Mouse (Mus musculus): Measurements from ENCODE around the gene Cpm. TPM values are rescaled to one million over a fixed set of nuclear protein-coding genes. Genes with fewer than 3 reads are reported as not detected.

Gene Cpm
- polyA plus RNA-seq, 1 experiment from 2014 or later = 28.9 TPM

- H3K36me3 ChIP-seq (ENCODE audit: control insufficient read depth, insufficient read depth, low read length) = no peaks in the 10 kb centered on the region
- peaks cover 12% of the 10 kb centered on the region; the same call in 1 of the 2 replicates for H3K27me3 ChIP-seq (ENCODE audit: control insufficient read depth, insufficient read depth, low read length)
- no peak overlapping the region for H3K9ac ChIP-seq (ENCODE audit: low read depth, low read length)
- H3K4me1 ChIP-seq (ENCODE audit: control insufficient read depth, insufficient read depth, low read length) = peaks cover 13% of the 10 kb centered on the region; the same call in 1 of the 2 replicates
- H3K4me3 ChIP-seq (ENCODE audit: low read length) = peak overlapping the region; percentile 65; the same call in 1 of the 2 replicates
- ATAC-seq (ENCODE audit: low FRiP score, low TSS enrichment) = no peak
- no peak overlapping the region for H3K27ac ChIP-seq (ENCODE audit: low read depth, low read length)
- peak overlapping the region; percentile 93; the same call in 1 of the 2 replicates for H3K4me2 ChIP-seq (replicated peaks; ENCODE audit: low read depth, low read length)
- 51% methylated on average over 6 of the region's 6 CpGs for WGBS
- H3K9me3 ChIP-seq (ENCODE audit: control insufficient read depth, low read length) = no peaks in the 10 kb centered on the region
Measured at GRCm38 (mm10) chr10:117627949-117628348, 1.4 kb upstream of the Cpm start.

GRCm38 (mm10) chr10:117628363-117629168, 734 bp upstream of the Cpm start:
- Histone ChIP-seq H3K9ac (ENCODE audit: low read depth, low read length) (peak overlapping the region; percentile 63), H3K27ac (ENCODE audit: low read depth, low read length) (no peak overlapping the region), H3K36me3 (ENCODE audit: control insufficient read depth, insufficient read depth, low read length) (no peaks in the 10 kb centered on the region), H3K4me3 (ENCODE audit: low read length) (peak overlapping the region; percentile 65), H3K4me2 (replicated peaks; ENCODE audit: low read depth, low read length) (peak overlapping the region; percentile 93), H3K4me1 (ENCODE audit: control insufficient read depth, insufficient read depth, low read length) (peaks cover 13% of the 10 kb centered on the region; the same call in 1 of the 2 replicates), H3K9me3 (ENCODE audit: control insufficient read depth, low read length) (no peaks in the 10 kb centered on the region), H3K27me3 (ENCODE audit: control insufficient read depth, insufficient read depth, low read length) (peaks cover 12% of the 10 kb centered on the region; the same call in 1 of the 2 replicates)
- ATAC-seq (ENCODE audit: low FRiP score, low TSS enrichment) = no peak
- WGBS = 3% methylated on average over 25 of the region's 25 CpGs

GRCm38 (mm10) chr10:117630176-117630575, 876 bp downstream of the Cpm start:
- Histone ChIP-seq H3K9me3 (ENCODE audit: control insufficient read depth, low read length) (no peaks in the 10 kb centered on the region), H3K27ac (ENCODE audit: low read depth, low read length) (no peak overlapping the region), H3K4me2 (replicated peaks; ENCODE audit: low read depth, low read length) (peak overlapping the region; percentile 93), H3K36me3 (ENCODE audit: control insufficient read depth, insufficient read depth, low read length) (no peaks in the 10 kb centered on the region), H3K27me3 (ENCODE audit: control insufficient read depth, insufficient read depth, low read length) (peaks cover 12% of the 10 kb centered on the region; the same call in 1 of the 2 replicates), H3K9ac (ENCODE audit: low read depth, low read length) (no peak overlapping the region), H3K4me3 (ENCODE audit: low read length) (peak overlapping the region; percentile 65), H3K4me1 (ENCODE audit: control insufficient read depth, insufficient read depth, low read length) (peaks cover 13% of the 10 kb centered on the region; the same call in 1 of the 2 replicates)
- 25% methylated on average over 8 of the region's 8 CpGs for WGBS
- ATAC-seq (ENCODE audit: low FRiP score, low TSS enrichment) = no peak

GRCm38 (mm10) chr10:117630810-117631209, 1.5 kb downstream of the Cpm start:
- ATAC-seq (ENCODE audit: low FRiP score, low TSS enrichment) = no peak
- peaks cover 12% of the 10 kb centered on the region; the same call in 1 of the 2 replicates for H3K27me3 ChIP-seq (ENCODE audit: control insufficient read depth, insufficient read depth, low read length)

GRCm38 (mm10) chr10:117631562-117632259, 2.4 kb downstream of the Cpm start:
- peaks cover 12% of the 10 kb centered on the region; the same call in 1 of the 2 replicates for H3K27me3 ChIP-seq (ENCODE audit: control insufficient read depth, insufficient read depth, low read length)
- H3K4me2 ChIP-seq (replicated peaks; ENCODE audit: low read depth, low read length) = no peak overlapping the region
- ATAC-seq (ENCODE audit: low FRiP score, low TSS enrichment) = no peak

More at GRCm38 (mm10) chr10:117630810-117631209, 1.5 kb downstream of the Cpm start:
- no peak overlapping the region for H3K4me3 ChIP-seq (ENCODE audit: low read length)
- no peaks in the 10 kb centered on the region for H3K9me3 ChIP-seq (ENCODE audit: control insufficient read depth, low read length)
- H3K36me3 ChIP-seq (ENCODE audit: control insufficient read depth, insufficient read depth, low read length) = no peaks in the 10 kb centered on the region
- no peak overlapping the region for H3K9ac ChIP-seq (ENCODE audit: low read depth, low read length)
- H3K27ac ChIP-seq (ENCODE audit: low read depth, low read length) = no peak overlapping the region
- peaks cover 13% of the 10 kb centered on the region; the same call in 1 of the 2 replicates for H3K4me1 ChIP-seq (ENCODE audit: control insufficient read depth, insufficient read depth, low read length)
- no peak overlapping the region for H3K4me2 ChIP-seq (replicated peaks; ENCODE audit: low read depth, low read length)
- 72% methylated on average over 2 of the region's 2 CpGs for WGBS

GRCm38 (mm10) chr10:117632394-117632793, 3.1 kb downstream of the Cpm start:
- Histone ChIP-seq H3K4me3 (ENCODE audit: low read length) (no peak overlapping the region), H3K27me3 (ENCODE audit: control insufficient read depth, insufficient read depth, low read length) (peaks cover 9% of the 10 kb centered on the region; the same call in 1 of the 2 replicates), H3K9ac (ENCODE audit: low read depth, low read length) (no peak overlapping the region), H3K4me1 (ENCODE audit: control insufficient read depth, insufficient read depth, low read length) (peaks cover 13% of the 10 kb centered on the region; the same call in 1 of the 2 replicates), H3K36me3 (ENCODE audit: control insufficient read depth, insufficient read depth, low read length) (no peaks in the 10 kb centered on the region), H3K27ac (ENCODE audit: low read depth, low read length) (no peak overlapping the region), H3K4me2 (replicated peaks; ENCODE audit: low read depth, low read length) (no peak overlapping the region), H3K9me3 (ENCODE audit: control insufficient read depth, low read length) (no peaks in the 10 kb centered on the region)
- no peak for ATAC-seq (ENCODE audit: low FRiP score, low TSS enrichment)
- 88% methylated on average over 4 of the region's 4 CpGs for WGBS

More at GRCm38 (mm10) chr10:117631562-117632259, 2.4 kb downstream of the Cpm start:
- no peak overlapping the region for H3K9ac ChIP-seq (ENCODE audit: low read depth, low read length)
- H3K4me3 ChIP-seq (ENCODE audit: low read length) = no peak overlapping the region
- 75% methylated on average over 16 of the region's 16 CpGs for WGBS
- peaks cover 13% of the 10 kb centered on the region; the same call in 1 of the 2 replicates for H3K4me1 ChIP-seq (ENCODE audit: control insufficient read depth, insufficient read depth, low read length)
- H3K9me3 ChIP-seq (ENCODE audit: control insufficient read depth, low read length) = no peaks in the 10 kb centered on the region
- H3K27ac ChIP-seq (ENCODE audit: low read depth, low read length) = no peak overlapping the region
- H3K36me3 ChIP-seq (ENCODE audit: control insufficient read depth, insufficient read depth, low read length) = no peaks in the 10 kb centered on the region

GRCm38 (mm10) chr10:117633564-117634208, 4.4 kb downstream of the Cpm start:
- no peak overlapping the region for H3K9ac ChIP-seq (ENCODE audit: low read depth, low read length)
- no peak overlapping the region for H3K27ac ChIP-seq (ENCODE audit: low read depth, low read length)
- H3K9me3 ChIP-seq (ENCODE audit: control insufficient read depth, low read length) = no peaks in the 10 kb centered on the region
- no peak overlapping the region for H3K4me2 ChIP-seq (replicated peaks; ENCODE audit: low read depth, low read length)
- H3K4me1 ChIP-seq (ENCODE audit: control insufficient read depth, insufficient read depth, low read length) = peaks cover 4% of the 10 kb centered on the region; the same call in 1 of the 2 replicates
- H3K27me3 ChIP-seq (ENCODE audit: control insufficient read depth, insufficient read depth, low read length) = 0 out of 2 replicates have a peak, but pooled peaks cover 3% of the 10 kb centered on the region
- no peak overlapping the region for H3K4me3 ChIP-seq (ENCODE audit: low read length)
- WGBS = 92% methylated on average over 5 of the region's 5 CpGs
- H3K36me3 ChIP-seq (ENCODE audit: control insufficient read depth, insufficient read depth, low read length) = no peaks in the 10 kb centered on the region
- ATAC-seq (ENCODE audit: low FRiP score, low TSS enrichment) = no peak

- 89% methylated on average over 10 of the region's 10 CpGs for WGBS
Measured at GRCm38 (mm10) chr10:117634323-117635030, 5.2 kb downstream of the Cpm start.

More at GRCm38 (mm10) chr10:117634323-117635030, 5.2 kb downstream of the Cpm start:
- ATAC-seq (ENCODE audit: low FRiP score, low TSS enrichment) = no peak
- H3K4me2 ChIP-seq (replicated peaks; ENCODE audit: low read depth, low read length) = no peak overlapping the region
- no peaks in the 10 kb centered on the region for H3K36me3 ChIP-seq (ENCODE audit: control insufficient read depth, insufficient read depth, low read length)
- H3K4me1 ChIP-seq (ENCODE audit: control insufficient read depth, insufficient read depth, low read length) = no peaks in the 10 kb centered on the region; the same call in 1 of the 2 replicates
- no peak overlapping the region for H3K4me3 ChIP-seq (ENCODE audit: low read length)
- no peaks in the 10 kb centered on the region for H3K9me3 ChIP-seq (ENCODE audit: control insufficient read depth, low read length)
- no peak overlapping the region for H3K27ac ChIP-seq (ENCODE audit: low read depth, low read length)
- H3K9ac ChIP-seq (ENCODE audit: low read depth, low read length) = no peak overlapping the region
- 0 out of 2 replicates have a peak, but pooled peaks cover 3% of the 10 kb centered on the region for H3K27me3 ChIP-seq (ENCODE audit: control insufficient read depth, insufficient read depth, low read length)

All from kidney, embryonic 14.5 days (tissue).